Mouse (Mus musculus) forebrain, embryonic 14.5 days (tissue): ENCODE measurements at regions not wholly inside any gene's neighbourhood (a gene's known extent, or its start where the extent isn't known, plus 50 kb on each side); places are given as distances from the start of the nearest gene placed in this dataset.

Experiments
- ATAC-seq: fragments of 200-750 bp; cut with Nextera tagmentation; 2 replicates; pipeline ENCODE4 v1.8.0; 2017; ENCODE audit warnings: mild to moderate bottlenecking, moderate library complexity
- DNase-seq: peaks from one replicate; pipeline ENCODE4 v3.0.0-alpha.2; 2015; ENCODE audit warnings: low spot score
- H3K27ac ChIP-seq: fragments of 300-500 bp; sonication (generic); 2 replicates; pipeline ENCODE4 v1.5.1; 2014; ENCODE audit warnings: low read depth, mild to moderate bottlenecking, control low read depth, low read length, moderate library complexity
- H3K27me3 ChIP-seq: fragments of 300-500 bp; sonication (generic); replicated peaks from 2 replicates; pipeline ENCODE4 v1.6.1; 2014; ENCODE audit warnings: low read length, control low read depth, mixed read lengths; ENCODE audit not compliant: control insufficient read depth, insufficient read depth
- H3K36me3 ChIP-seq: fragments of 300-500 bp; sonication (generic); 2 replicates; pipeline ENCODE4 v1.6.1; 2014; ENCODE audit warnings: low read length, control low read depth; ENCODE audit not compliant: control insufficient read depth, insufficient read depth
- H3K4me1 ChIP-seq: fragments of 300-500 bp; sonication (generic); 2 replicates; pipeline ENCODE4 v1.6.1; 2014; ENCODE audit warnings: antibody characterized with exemption, low read length, control low read depth; ENCODE audit not compliant: control insufficient read depth, insufficient read depth
- H3K4me2 ChIP-seq: fragments of 300-500 bp; sonication (generic); 2 replicates; pipeline ENCODE4 v1.6.1; 2014; ENCODE audit warnings: mild to moderate bottlenecking, control low read depth, low read length
- H3K4me3 ChIP-seq: fragments of 300-500 bp; sonication (generic); 2 replicates; pipeline ENCODE4 v1.5.1; 2014; ENCODE audit warnings: low read depth, low read length, control low read depth
- H3K9ac ChIP-seq: fragments of 300-500 bp; sonication (generic); 2 replicates; pipeline ENCODE4 v1.6.1; 2014; ENCODE audit warnings: mild to moderate bottlenecking, low read length, control low read depth, moderate library complexity
- H3K9me3 ChIP-seq: fragments of 300-500 bp; sonication (generic); replicated peaks from 2 replicates; pipeline ENCODE4 v1.6.1; 2016; ENCODE audit warnings: low read length, control low read depth, mixed read lengths; ENCODE audit not compliant: control insufficient read depth
- WGBS: fragments of 180-500 bp; shearing (Covaris S2); extraction: QIAGEN DNeasy Blood & Tissue Kit; methylation state at CpG from one replicate; pipeline ENCODE4 v1.1.7; 2014; 5-methylcytosine and 5-hydroxymethylcytosine counted together

GRCm38 (mm10) chr6:99822471-99822870, 96.3 kb upstream of the Prok2 start:
- DNase-seq = no peak
- WGBS = 90% methylated on average over 2 of the region's 2 CpGs
- no peak overlapping the region for H3K9ac ChIP-seq
- H3K9me3 ChIP-seq = no peaks in the 10 kb centered on the region
- peaks cover 10% of the 10 kb centered on the region for H3K4me1 ChIP-seq
- H3K27me3 ChIP-seq = no peaks in the 10 kb centered on the region
- H3K4me2 ChIP-seq = no peak overlapping the region
- no peak for ATAC-seq
- no peaks in the 10 kb centered on the region for H3K36me3 ChIP-seq
- H3K27ac ChIP-seq = no peak overlapping the region
- H3K4me3 ChIP-seq = no peak overlapping the region

DNA sequence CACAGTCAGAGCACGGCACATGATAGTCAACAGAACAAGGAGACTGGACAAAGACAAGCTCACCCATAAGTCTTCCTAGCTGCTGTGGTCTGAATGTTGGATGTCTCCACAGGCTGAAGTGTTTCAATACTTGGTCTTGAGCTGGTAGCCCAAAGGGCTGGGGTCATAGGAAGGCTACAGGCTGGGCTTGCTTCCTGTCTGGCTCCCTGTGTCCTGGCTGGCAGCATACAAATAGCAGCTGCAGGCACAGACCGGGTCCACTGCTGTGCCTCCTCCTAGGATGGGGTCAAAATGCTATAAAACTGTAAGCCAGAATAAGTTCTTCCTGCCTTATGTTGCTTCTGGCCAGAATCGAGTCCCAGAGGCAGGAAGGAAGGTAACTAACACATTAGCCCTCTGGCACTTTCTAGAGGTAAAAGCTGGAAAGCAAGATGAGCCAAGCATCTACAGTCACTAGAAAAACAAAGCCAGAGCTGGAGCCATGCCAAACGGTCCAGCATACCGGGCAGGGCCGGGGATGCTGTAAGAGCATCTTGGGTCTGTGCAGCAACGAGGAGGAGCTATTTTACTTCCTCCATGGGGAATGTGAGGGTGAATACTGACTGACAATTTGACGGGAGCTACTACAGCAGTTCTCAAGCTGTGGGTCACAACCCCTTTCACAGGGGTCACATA, 93.2 kb upstream of the Prok2 start:
- H3K4me1 ChIP-seq = no peaks in the 10 kb centered on the region; the same call in 1 of the 2 replicates
- no peak overlapping the region for H3K9ac ChIP-seq
- no peak overlapping the region for H3K4me2 ChIP-seq
- DNase-seq (peak; percentile 32), ATAC-seq (no peak)
- H3K27ac ChIP-seq = no peak overlapping the region
- no peaks in the 10 kb centered on the region for H3K27me3 ChIP-seq
- H3K36me3 ChIP-seq = no peaks in the 10 kb centered on the region
- WGBS = 57% methylated on average over 8 of the region's 8 CpGs
- no peak overlapping the region for H3K4me3 ChIP-seq
- H3K9me3 ChIP-seq = no peaks in the 10 kb centered on the region

DNA sequence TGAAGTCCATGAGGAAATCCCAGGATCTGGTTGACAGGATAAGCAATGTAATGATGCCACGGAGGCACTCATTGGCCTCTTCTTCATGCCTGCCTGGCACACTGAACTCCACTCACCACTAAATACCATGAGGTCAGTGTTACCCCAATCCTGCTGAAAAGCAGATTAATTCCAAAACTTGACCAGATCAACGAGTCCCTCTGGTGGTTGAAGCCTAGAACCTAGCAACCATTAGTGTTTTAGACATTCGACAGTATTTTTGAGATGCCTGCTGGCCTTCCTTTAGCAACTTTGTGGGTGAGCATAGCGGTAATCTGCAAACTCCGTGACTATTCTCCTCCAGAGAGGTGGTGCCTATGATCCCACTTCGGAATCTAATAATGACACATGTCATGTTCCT, 92.3 kb upstream of the Prok2 start:
- Histone ChIP-seq H3K4me2 (no peak overlapping the region), H3K9ac (no peak overlapping the region), H3K9me3 (no peaks in the 10 kb centered on the region), H3K4me1 (no peaks in the 10 kb centered on the region; the same call in 1 of the 2 replicates), H3K27ac (no peak overlapping the region), H3K4me3 (no peak overlapping the region), H3K36me3 (no peaks in the 10 kb centered on the region), H3K27me3 (no peaks in the 10 kb centered on the region)
- WGBS = 87% methylated on average over 6 of the region's 6 CpGs
- DNase-seq = no peak
- no peak for ATAC-seq

DNA sequence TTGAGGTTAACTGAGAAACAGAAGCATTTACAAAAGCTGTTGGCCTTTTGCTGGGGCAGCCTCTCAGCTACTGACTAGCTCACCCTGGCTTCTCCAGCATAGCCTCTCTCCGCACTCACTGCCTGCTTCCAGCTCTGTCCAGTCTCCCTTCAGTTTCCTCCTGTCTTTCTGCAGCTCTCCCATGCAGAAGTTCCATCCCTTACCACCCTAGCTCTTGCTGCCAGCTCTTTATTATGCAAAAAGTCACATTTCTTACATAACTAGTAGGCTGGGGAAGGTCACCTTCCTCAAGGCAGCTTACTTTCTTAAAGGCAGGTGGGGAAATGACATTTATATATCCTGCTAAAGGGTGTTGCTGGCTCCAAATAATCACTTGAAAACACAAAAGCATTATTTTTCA, 91.1 kb upstream of the Prok2 start:
- Histone ChIP-seq H3K4me1 (no peaks in the 10 kb centered on the region; the same call in 1 of the 2 replicates), H3K36me3 (no peaks in the 10 kb centered on the region), H3K4me2 (no peak overlapping the region), H3K27ac (no peak overlapping the region), H3K4me3 (no peak overlapping the region), H3K27me3 (no peaks in the 10 kb centered on the region), H3K9me3 (no peaks in the 10 kb centered on the region), H3K9ac (no peak overlapping the region)
- ATAC-seq (no peak), DNase-seq (no peak)
- 91% methylated on average over 1 of the region's 1 CpGs for WGBS

- no peak for ATAC-seq
These were observed 86.9 kb upstream of the Prok2 start for GRCm38 (mm10) chr6:99813102-99813501.

GRCm38 (mm10) chr6:99811842-99812241, 85.7 kb upstream of the Prok2 start:
- Histone ChIP-seq H3K27ac (peak overlapping the region; percentile 21; the same call in 1 of the 2 replicates), H3K4me3 (no peak overlapping the region), H3K4me1 (peaks cover 11% of the 10 kb centered on the region; the same call in 1 of the 2 replicates), H3K27me3 (no peaks in the 10 kb centered on the region), H3K4me2 (no peak overlapping the region), H3K9me3 (no peaks in the 10 kb centered on the region), H3K9ac (no peak overlapping the region), H3K36me3 (no peaks in the 10 kb centered on the region)
- no peak for DNase-seq
- ATAC-seq = no peak
- 87% methylated on average over 4 of the region's 4 CpGs for WGBS

More at GRCm38 (mm10) chr6:99813102-99813501, 86.9 kb upstream of the Prok2 start:
- no peak for DNase-seq
- Histone ChIP-seq H3K27ac (no peak overlapping the region), H3K4me1 (peaks cover 11% of the 10 kb centered on the region; the same call in 1 of the 2 replicates), H3K27me3 (no peaks in the 10 kb centered on the region), H3K36me3 (no peaks in the 10 kb centered on the region), H3K9me3 (no peaks in the 10 kb centered on the region), H3K4me3 (no peak overlapping the region), H3K9ac (no peak overlapping the region), H3K4me2 (no peak overlapping the region)
- WGBS = 88% methylated on average over 4 of the region's 4 CpGs

- ATAC-seq (peak; percentile 91), DNase-seq (peak; percentile 91)
- Histone ChIP-seq H3K4me1 (peaks cover 11% of the 10 kb centered on the region; the same call in 1 of the 2 replicates), H3K27me3 (no peaks in the 10 kb centered on the region), H3K27ac (peak overlapping the region; percentile 21; the same call in 1 of the 2 replicates), H3K4me2 (no peak overlapping the region), H3K9me3 (no peaks in the 10 kb centered on the region), H3K4me3 (no peak overlapping the region), H3K9ac (no peak overlapping the region), H3K36me3 (no peaks in the 10 kb centered on the region)
- WGBS = 53% methylated on average over 9 of the region's 9 CpGs
These were observed 85.0 kb upstream of the Prok2 start for GRCm38 (mm10) chr6:99810974-99811798.

DNA sequence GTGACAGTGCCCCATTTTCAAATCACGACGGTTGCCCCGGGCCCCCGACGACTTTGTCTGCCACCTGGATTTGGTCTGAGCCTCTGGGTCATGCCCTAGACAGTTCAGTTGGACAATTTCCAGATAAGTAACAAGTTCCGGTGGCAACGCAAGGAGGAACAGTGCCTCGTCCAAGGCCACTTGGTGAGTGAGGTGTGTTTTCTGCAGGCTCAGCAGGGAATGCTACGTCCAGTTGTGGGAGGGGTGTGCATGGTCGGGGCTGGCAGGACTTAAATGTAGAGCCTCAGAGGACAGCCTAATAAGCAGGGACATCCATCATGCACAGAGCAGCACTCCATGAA, 78.7 kb upstream of the Prok2 start:
- peak overlapping the region; percentile 17; the same call in 1 of the 2 replicates for H3K9ac ChIP-seq
- no peaks in the 10 kb centered on the region for H3K36me3 ChIP-seq
- no peaks in the 10 kb centered on the region for H3K9me3 ChIP-seq
- DNase-seq = no peak
- H3K27ac ChIP-seq = no peak overlapping the region
- no peak overlapping the region for H3K4me3 ChIP-seq
- H3K4me2 ChIP-seq = peak overlapping the region; percentile 39
- no peaks in the 10 kb centered on the region for H3K4me1 ChIP-seq
- WGBS = 17% methylated on average over 10 of the region's 10 CpGs
- no peaks in the 10 kb centered on the region for H3K27me3 ChIP-seq
- 0 out of 2 replicates have a peak, but pooled peaks have one; percentile 13 for ATAC-seq
